Mouse (Mus musculus): Measurements from ENCODE around the gene Zdhhc4.

Gene Zdhhc4

GRCm38 (mm10) chr5:143317288-143317610 lies 11.8 kb downstream of the Zdhhc4 start:
- peak; percentile 52 to 61 for DNase-seq

- DNase-seq, result no peak
Measured at GRCm38 (mm10) chr5:143316605-143317287, 12.3 kb downstream of the Zdhhc4 start.

- DNase-seq, result no peak
Measured at GRCm38 (mm10) chr5:143315514-143315888, 13.6 kb downstream of the Zdhhc4 start.

GRCm38 (mm10) chr5:143314730-143315513 lies 14.1 kb downstream of the Zdhhc4 start, which contains the start of gene E130309D02Rik:
E130309D02Rik (minus strand) TSS chr5:143315360.
- peak; percentile 95 to 96 for DNase-seq

- no peak for DNase-seq
Measured at GRCm38 (mm10) chr5:143314183-143314729, 14.8 kb downstream of the Zdhhc4 start.

- DNase-seq, result peak; percentile 90
Measured at GRCm38 (mm10) chr5:143311886-143312285, 17.2 kb downstream of the Zdhhc4 start.

- no peak for DNase-seq
Measured at GRCm38 (mm10) chr5:143309916-143310315, 19.1 kb downstream of the Zdhhc4 start.

GRCm38 (mm10) chr5:143308825-143309224 lies 20.2 kb downstream of the Zdhhc4 start:
- DNase-seq, result no peak

- DNase-seq, result no peak
Measured at GRCm38 (mm10) chr5:143304251-143304650, 24.8 kb downstream of the Zdhhc4 start.

- peak; percentile 48 to 60 for DNase-seq
Measured at GRCm38 (mm10) chr5:143301296-143301695, 27.8 kb downstream of the Zdhhc4 start.

- peak; percentile 81 for DNase-seq
Measured at GRCm38 (mm10) chr5:143299686-143300085, 29.4 kb downstream of the Zdhhc4 start.

- no peak for DNase-seq
Measured at GRCm38 (mm10) chr5:143298391-143298790, 30.7 kb downstream of the Zdhhc4 start.

GRCm38 (mm10) chr5:143297986-143298385 lies 31.1 kb downstream of the Zdhhc4 start:
- DNase-seq, result peak; percentile 53 to 54

- no peak for DNase-seq
Measured at GRCm38 (mm10) chr5:143295330-143295729, 33.7 kb downstream of the Zdhhc4 start.

- no peak for DNase-seq
Measured at GRCm38 (mm10) chr5:143294862-143295261, 34.2 kb downstream of the Zdhhc4 start.

- peak; percentile 52 to 62 for DNase-seq
Measured at GRCm38 (mm10) chr5:143293404-143293803, 35.7 kb downstream of the Zdhhc4 start, which contains the start of gene Zfp853. Zfp853 (minus strand) TSS chr5:143293623.

GRCm38 (mm10) chr5:143292879-143293278 lies 36.2 kb downstream of the Zdhhc4 start:
- DNase-seq, result peak; percentile 37 to 50

GRCm38 (mm10) chr5:143289299-143289698 lies 39.8 kb downstream of the Zdhhc4 start:
- DNase-seq, result no peak

GRCm38 (mm10) chr5:143288378-143288911 lies 40.6 kb downstream of the Zdhhc4 start:
- DNase-seq, result no peak

GRCm38 (mm10) chr5:143287774-143288328 lies 41.2 kb downstream of the Zdhhc4 start:
- DNase-seq, result peak; percentile 36 to 37

GRCm38 (mm10) chr5:143284762-143285161 lies 44.3 kb downstream of the Zdhhc4 start:
- peak in 1 of 2 experiments; percentile 29 for DNase-seq

- DNase-seq, result no peak
Measured at GRCm38 (mm10) chr5:143279247-143279646, 49.8 kb downstream of the Zdhhc4 start.

- DNase-seq, result no peak
Measured at GRCm38 (mm10) chr5:143275761-143276160, 53.3 kb downstream of the Zdhhc4 start.

Data from kidney, postnatal 4 days (tissue).